Mouse (Mus musculus): ENCODE data around the gene Dcaf6.

DNA sequence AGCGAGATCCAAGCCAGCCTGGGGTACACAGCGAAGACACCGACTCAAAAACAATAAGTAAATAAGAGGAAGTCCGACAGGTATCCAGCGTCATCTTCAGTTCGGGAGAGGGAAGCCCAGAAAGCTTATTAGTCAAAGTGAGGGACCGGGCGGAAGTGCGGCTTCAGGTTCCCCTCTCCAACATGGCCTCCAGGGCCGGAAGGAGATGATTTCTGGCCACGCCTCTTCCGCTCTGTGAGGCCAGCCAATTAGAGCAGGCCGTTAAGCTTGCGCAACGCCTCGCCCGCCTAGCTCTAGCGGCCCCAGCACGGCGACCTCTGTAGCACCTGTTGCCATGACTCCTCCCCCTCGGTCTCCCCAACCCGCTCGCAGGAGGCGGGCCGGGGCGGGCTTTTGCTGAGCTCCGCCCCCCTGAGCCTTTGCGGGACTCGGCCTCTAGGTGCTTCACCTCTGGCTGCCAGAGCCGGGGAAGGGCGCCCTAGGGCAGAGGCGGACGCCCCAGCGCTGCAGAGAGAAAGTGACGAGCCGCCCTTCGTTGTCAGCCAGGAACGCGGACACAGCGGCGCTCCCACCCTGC, 614 bp upstream of the Dcaf6 start:
- TF ChIP-seq CTCF (IDR thresholded peaks at IDR 0.05; ENCODE audit: extremely low read depth, insufficient read length, insufficient replicate concordance, low read depth, low read length), result no peak
- peak; percentile 99 for TF ChIP-seq POLR2A (IDR thresholded peaks at IDR 0.05; ENCODE audit: low read depth, low read length)

Data from small intestine, adult 2 months (tissue).